Mouse (Mus musculus): ENCODE measurements around the gene Rtn4rl2. TPM values are rescaled to one million over a fixed set of nuclear protein-coding genes. Genes with fewer than 3 reads are reported as not detected.
A peak's percentile ranks its signal among the peaks of the same experiment; 100 is the strongest.

Rtn4rl2 gene
- polyA plus RNA-seq, 1 experiment from 2014 or later = 0.91 TPM

DNA sequence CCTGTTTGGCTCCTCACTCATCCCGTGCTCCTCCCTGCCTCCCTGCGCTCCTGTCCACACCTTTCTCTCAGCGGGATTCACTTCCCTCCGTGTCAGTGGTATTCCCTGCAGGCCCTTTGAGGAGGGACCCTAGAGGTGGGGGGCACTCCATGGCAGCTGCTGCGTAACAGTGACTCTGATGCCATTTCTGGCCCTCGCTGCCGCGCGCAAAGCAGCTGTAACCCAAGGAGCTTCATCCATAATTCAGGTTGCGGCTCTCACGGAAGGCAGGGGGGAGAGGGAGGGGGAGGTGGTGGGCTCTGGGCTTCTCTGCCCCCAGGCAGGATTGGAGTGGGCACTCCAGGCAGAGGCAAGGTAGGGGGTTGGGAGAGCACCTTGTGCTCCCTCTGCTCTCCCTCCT is 3.0 kb downstream of the Rtn4rl2 start:
- Histone ChIP-seq H3K27me3 (replicated peaks) (peaks cover 65% of the 10 kb centered on the region), H3K36me3 (no peaks in the 10 kb centered on the region)

DNA sequence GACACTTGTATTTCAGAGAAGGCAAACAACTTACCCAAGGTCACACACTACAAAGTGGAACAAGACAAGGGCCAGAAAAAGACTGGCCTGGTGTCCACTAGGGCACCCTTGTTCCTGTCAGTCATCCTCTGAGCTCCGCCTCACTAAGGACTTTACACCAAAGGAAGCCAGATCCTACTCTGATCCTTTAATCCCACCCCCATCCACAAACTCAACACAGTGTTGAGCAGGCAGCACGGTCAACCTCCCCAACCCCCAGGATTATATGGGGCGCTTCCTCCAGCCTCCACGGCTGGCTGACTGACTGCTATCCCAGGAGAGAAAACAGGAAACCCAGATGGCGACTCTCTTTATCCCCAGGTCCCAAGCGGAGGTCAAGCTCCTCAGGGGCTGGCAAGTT is 3.4 kb downstream of the Rtn4rl2 start:
- H3K9ac ChIP-seq = no peak overlapping the region
- ATAC-seq (ENCODE audit: insufficient read depth, low FRiP score, low read depth) = peak; percentile 24; the same call in 1 of the 2 replicates
- no peaks in the 10 kb centered on the region for H3K36me3 ChIP-seq
- H3K9me3 ChIP-seq = no peaks in the 10 kb centered on the region
- peaks cover 17% of the 10 kb centered on the region for H3K4me1 ChIP-seq
- H3K4me3 ChIP-seq (replicated peaks) = no peak overlapping the region; the same call in 1 of the 2 replicates
- WGBS = 7% methylated on average over 6 of the region's 6 CpGs
- H3K27ac ChIP-seq = no peak overlapping the region
- peaks cover 63% of the 10 kb centered on the region for H3K27me3 ChIP-seq (replicated peaks)
- peak overlapping the region; percentile 36 for H3K4me2 ChIP-seq

More for the DNA sequence above, 3.0 kb downstream of the Rtn4rl2 start:
- ATAC-seq (ENCODE audit: insufficient read depth, low FRiP score, low read depth) = no peak
- 14% methylated on average over 10 of the region's 11 CpGs for WGBS
- no peak overlapping the region for H3K27ac ChIP-seq
- peak overlapping the region; percentile 36; the same call in 1 of the 2 replicates for H3K4me2 ChIP-seq
- no peaks in the 10 kb centered on the region for H3K9me3 ChIP-seq
- H3K4me3 ChIP-seq (replicated peaks) = no peak overlapping the region
- no peak overlapping the region for H3K9ac ChIP-seq
- H3K4me1 ChIP-seq = peaks cover 17% of the 10 kb centered on the region

DNA sequence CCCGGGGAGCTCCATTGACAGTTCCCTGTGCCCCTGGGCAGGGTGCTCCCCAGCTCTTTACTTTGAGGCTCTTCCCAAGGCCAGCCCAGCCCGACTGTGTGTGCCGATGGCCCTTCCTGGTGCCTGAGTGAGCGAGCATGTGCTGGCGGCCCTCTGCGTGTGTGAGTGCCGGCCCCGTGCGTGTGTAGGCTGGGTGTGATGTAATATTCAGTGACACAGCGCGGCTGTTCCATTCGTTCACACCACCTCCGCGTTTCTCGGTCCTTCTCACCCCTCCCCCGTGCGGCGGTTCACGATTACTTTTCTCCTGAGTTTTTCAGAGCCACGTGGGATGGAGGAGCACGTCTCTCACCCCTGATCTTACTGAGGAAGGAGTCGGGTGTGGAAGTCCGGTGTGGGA is 3.9 kb downstream of the Rtn4rl2 start:
- H3K36me3 ChIP-seq = no peaks in the 10 kb centered on the region
- H3K9ac ChIP-seq = no peak overlapping the region
- peaks cover 58% of the 10 kb centered on the region for H3K27me3 ChIP-seq (replicated peaks)
- H3K4me3 ChIP-seq (replicated peaks) = peak overlapping the region; percentile 0; the same call in 1 of the 2 replicates
- WGBS = 5% methylated on average over 23 of the region's 23 CpGs
- no peak; the same call in 1 of the 2 replicates for ATAC-seq (ENCODE audit: insufficient read depth, low FRiP score, low read depth)
- peaks cover 12% of the 10 kb centered on the region for H3K4me1 ChIP-seq
- H3K27ac ChIP-seq = no peak overlapping the region
- no peaks in the 10 kb centered on the region for H3K9me3 ChIP-seq
- peak overlapping the region; percentile 36 for H3K4me2 ChIP-seq

DNA sequence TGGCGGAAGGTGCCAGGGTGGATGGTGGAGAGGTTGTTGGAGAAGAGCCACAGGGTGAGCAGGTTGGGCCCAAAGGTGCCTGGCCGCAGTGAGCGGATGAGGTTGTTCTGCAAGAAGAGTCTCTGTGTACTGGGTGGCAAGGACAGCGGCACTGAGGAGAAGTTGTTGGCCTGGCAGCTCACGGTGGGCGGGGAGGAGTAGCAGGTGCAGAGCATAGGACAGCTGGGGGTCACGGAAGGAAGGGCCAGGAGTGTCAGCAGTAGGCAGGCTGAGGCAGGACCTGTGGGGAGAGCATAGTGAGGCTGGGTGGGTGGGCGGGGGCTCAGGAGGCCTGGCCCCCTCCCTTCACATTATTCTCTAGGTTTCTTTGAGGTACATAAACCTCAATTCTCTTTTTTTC is 5.9 kb downstream of the Rtn4rl2 start:
- WGBS = 75% methylated on average over 8 of the region's 8 CpGs
- no peak overlapping the region for H3K4me2 ChIP-seq
- no peaks in the 10 kb centered on the region for H3K9me3 ChIP-seq
- H3K36me3 ChIP-seq = no peaks in the 10 kb centered on the region
- H3K4me3 ChIP-seq (replicated peaks) = no peak overlapping the region
- H3K4me1 ChIP-seq = peaks cover 3% of the 10 kb centered on the region
- peaks cover 50% of the 10 kb centered on the region for H3K27me3 ChIP-seq (replicated peaks)
- no peak overlapping the region for H3K9ac ChIP-seq
- no peak overlapping the region for H3K27ac ChIP-seq
- ATAC-seq (ENCODE audit: insufficient read depth, low FRiP score, low read depth) = no peak

DNA sequence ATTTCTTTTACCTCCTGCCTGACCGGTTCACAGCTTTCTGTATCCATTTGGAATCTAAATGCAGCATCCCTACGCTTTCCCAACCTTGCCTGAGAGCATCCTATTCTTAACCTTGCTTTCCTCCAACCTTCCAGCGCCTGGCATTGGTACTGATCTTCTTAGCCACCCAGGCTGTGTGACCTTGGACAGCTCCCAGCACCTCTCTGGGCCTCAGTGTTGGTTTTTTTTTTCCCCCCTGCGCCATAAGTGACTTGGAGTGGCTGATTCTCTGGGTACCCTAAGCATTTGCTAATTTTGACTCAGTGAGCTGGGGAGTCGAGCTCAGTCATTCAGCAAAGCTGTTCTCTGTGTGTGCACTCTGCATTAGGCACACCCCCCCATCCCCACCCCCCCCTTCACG is 10.7 kb downstream of the Rtn4rl2 start:
- no peak overlapping the region for H3K4me2 ChIP-seq
- no peak overlapping the region for H3K9ac ChIP-seq
- H3K4me3 ChIP-seq (replicated peaks) = no peak overlapping the region
- peaks cover 51% of the 10 kb centered on the region for H3K27me3 ChIP-seq (replicated peaks)
- peaks cover 12% of the 10 kb centered on the region for H3K4me1 ChIP-seq
- no peaks in the 10 kb centered on the region for H3K36me3 ChIP-seq
- no peak for ATAC-seq (ENCODE audit: insufficient read depth, low FRiP score, low read depth)
- 37% methylated on average over 6 of the region's 6 CpGs for WGBS
- no peak overlapping the region for H3K27ac ChIP-seq
- H3K9me3 ChIP-seq = no peaks in the 10 kb centered on the region

DNA sequence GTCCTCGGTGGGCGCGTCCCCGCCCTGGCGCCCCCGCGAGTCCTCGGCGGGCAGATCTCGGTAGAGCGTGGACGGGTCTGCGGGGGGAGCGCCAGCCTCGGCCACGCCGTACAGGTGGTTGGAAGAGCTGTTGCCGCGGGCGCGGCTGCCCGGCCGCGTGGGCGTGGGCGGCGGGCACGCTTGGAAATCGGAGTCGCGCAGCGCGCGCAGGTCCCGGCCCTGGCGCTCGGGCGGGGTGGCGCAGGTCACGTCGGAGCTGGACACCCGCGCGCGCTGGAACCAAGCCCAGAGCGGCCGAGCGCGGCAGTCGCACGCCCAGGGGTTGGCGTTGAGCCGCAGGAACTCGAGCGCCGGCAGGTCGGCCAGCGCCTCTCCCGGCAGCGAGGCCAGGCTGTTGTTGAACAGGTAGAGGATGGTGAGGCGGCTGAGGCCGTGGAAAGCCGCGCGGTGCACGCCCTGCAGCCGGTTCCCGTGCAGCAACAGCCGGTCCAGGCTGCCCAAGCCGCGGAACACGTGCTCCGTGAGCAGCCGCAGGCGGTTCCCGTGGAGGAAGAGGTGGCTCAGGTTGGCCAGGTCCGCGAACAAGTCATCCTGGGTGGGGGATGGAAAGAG is 14.3 kb downstream of the Rtn4rl2 start:
- H3K27ac ChIP-seq = no peak overlapping the region
- H3K9me3 ChIP-seq = no peaks in the 10 kb centered on the region
- H3K4me2 ChIP-seq = peak overlapping the region; percentile 97
- 2% methylated on average over 78 of the region's 78 CpGs for WGBS
- no peak; the same call in 1 of the 2 replicates for ATAC-seq (ENCODE audit: insufficient read depth, low FRiP score, low read depth)
- peak overlapping the region; percentile 49 for H3K4me3 ChIP-seq (replicated peaks)
- H3K4me1 ChIP-seq = peaks cover 12% of the 10 kb centered on the region
- no peaks in the 10 kb centered on the region for H3K36me3 ChIP-seq
- no peak overlapping the region for H3K9ac ChIP-seq
- H3K27me3 ChIP-seq (replicated peaks) = peaks cover 84% of the 10 kb centered on the region

DNA sequence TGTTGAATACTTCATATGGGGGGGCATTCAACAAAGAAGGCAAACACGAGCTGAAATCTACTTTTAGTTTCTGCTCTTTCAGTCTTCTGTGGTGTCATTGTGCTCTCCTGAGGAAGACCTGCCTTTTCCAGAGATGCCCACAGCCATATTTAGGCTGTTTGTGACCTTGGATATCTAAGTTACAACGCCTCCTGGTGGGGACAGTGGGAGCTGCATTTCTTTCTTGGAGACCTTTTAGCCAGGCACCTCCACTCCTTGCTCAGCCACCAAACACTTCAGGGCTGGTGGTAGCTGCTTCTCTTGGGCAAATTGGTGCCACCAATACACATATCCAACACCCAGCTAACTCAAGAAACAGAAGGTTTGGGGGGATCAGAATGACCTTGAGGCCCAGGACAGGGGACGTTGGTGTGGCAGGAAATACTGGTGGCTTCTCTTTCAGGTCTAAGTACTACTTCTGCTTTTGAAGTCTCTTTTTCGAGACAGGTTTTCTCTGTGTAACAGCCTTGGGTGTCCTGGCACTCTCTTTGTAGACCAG is 15.8 kb downstream of the Rtn4rl2 start:
- no peak overlapping the region for H3K4me2 ChIP-seq
- H3K36me3 ChIP-seq = no peaks in the 10 kb centered on the region
- peaks cover 19% of the 10 kb centered on the region for H3K4me1 ChIP-seq
- ATAC-seq (ENCODE audit: insufficient read depth, low FRiP score, low read depth) = no peak
- no peaks in the 10 kb centered on the region for H3K9me3 ChIP-seq
- H3K4me3 ChIP-seq (replicated peaks) = no peak overlapping the region
- no peak overlapping the region for H3K9ac ChIP-seq
- WGBS = 64% methylated on average over 4 of the region's 4 CpGs
- peaks cover 88% of the 10 kb centered on the region for H3K27me3 ChIP-seq (replicated peaks)
- H3K27ac ChIP-seq = no peak overlapping the region

DNA sequence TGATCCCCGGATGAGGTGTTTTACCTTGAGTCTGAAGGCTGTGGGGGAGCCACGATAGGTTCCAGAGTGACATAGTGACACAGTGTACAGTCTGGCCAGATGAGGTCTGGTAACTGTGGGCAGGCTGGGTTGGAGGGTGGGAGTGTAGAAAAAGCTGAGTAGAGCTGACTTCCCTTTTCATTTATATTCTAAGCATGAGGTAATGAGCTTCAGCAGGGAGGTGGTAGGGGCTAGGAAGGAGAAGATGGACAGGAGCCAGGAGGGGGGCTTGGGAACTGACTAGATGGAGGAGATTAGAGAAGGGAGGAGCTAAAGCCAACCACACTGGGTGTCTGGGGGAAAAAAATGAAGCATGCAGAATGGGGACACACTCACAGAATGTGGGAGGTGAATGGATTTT is 17.5 kb downstream of the Rtn4rl2 start:
- WGBS = 63% methylated on average over 2 of the region's 2 CpGs
- no peak overlapping the region for H3K4me2 ChIP-seq
- no peaks in the 10 kb centered on the region for H3K36me3 ChIP-seq
- no peaks in the 10 kb centered on the region for H3K9me3 ChIP-seq
- H3K27ac ChIP-seq = no peak overlapping the region
- peaks cover 78% of the 10 kb centered on the region for H3K27me3 ChIP-seq (replicated peaks)
- no peak overlapping the region for H3K4me3 ChIP-seq (replicated peaks)
- peaks cover 20% of the 10 kb centered on the region for H3K4me1 ChIP-seq
- no peak overlapping the region for H3K9ac ChIP-seq
- no peak for ATAC-seq (ENCODE audit: insufficient read depth, low FRiP score, low read depth)

DNA sequence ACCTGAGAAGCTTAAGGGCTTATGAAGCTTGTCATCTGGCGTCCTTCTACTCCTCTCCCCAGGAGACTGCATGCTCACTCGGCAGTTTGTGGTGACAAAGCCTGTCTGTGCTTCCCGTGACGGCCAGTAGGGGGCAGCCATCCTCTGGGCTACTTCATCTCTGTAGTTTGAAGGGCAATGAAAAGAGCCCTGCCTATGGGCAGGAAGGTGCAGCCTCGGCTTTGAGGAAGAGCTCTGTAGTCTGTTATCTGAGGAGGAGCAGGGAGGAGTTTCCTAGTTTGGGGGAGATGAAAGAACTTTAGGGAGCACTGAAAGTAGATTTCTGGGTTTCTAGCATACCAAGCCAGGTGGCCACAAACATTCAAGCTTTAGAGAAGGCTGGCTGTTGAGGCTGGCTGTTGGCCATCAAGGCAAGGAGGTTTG is 18.0 kb downstream of the Rtn4rl2 start:
- WGBS = 12% methylated on average over 5 of the region's 5 CpGs
- H3K27me3 ChIP-seq (replicated peaks) = peaks cover 73% of the 10 kb centered on the region
- ATAC-seq (ENCODE audit: insufficient read depth, low FRiP score, low read depth) = no peak
- H3K4me1 ChIP-seq = peaks cover 20% of the 10 kb centered on the region
- no peak overlapping the region for H3K4me2 ChIP-seq
- no peak overlapping the region for H3K4me3 ChIP-seq (replicated peaks)
- no peaks in the 10 kb centered on the region for H3K36me3 ChIP-seq
- H3K27ac ChIP-seq = no peak overlapping the region
- no peak overlapping the region for H3K9ac ChIP-seq
- no peaks in the 10 kb centered on the region for H3K9me3 ChIP-seq

DNA sequence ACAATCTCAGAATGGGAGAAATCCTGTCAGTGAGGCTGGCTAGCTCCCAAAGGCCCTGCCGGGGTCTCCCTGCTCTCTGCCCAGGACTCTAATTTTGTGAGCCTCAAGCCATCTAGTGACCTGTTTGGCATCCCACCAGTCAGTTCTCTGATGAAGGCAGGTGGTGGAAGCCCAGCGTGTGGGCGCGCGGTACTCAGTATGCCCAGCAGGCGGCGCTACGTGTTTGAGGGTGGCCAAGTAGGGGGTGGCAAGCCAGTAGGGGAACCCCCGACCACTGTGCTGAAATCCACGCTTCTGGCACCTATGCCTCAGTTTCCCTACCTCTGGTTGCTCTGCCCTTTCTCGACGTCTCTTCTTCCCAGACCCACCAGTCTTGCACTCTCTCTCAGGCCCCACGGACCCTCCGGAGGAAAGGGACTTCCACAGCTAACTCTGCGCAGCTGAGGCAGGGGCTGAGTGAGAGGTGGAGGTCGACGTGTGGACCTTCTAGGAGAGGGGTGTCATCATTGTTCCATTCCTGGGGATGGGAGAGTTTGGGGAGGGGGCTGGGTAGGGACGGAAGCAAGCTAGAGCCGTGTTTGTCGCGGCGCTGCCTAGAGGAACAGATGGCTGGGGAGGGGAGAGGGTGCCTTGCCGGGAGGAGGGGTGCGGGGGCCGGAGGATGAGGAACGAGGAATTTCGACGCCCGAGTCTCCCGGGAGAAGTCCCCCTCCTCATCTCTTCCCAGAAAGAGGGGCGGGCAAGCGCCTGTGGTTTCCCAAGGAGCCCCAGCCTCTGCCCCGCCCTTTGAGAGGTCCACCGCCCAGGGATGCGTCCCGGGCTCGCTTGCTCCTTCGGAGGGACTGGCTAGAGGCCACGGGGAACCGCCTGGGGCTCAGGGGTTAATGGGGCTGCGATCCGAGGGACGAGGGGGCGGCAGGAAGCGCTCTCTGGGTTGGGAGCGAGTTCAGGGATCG is 20.6 kb downstream of the Rtn4rl2 start:
- peak overlapping the region; percentile 76 for H3K4me2 ChIP-seq
- ATAC-seq (ENCODE audit: insufficient read depth, low FRiP score, low read depth) = no peak; the same call in 1 of the 2 replicates
- H3K9me3 ChIP-seq = no peaks in the 10 kb centered on the region
- H3K27ac ChIP-seq = no peak overlapping the region
- H3K4me1 ChIP-seq = peaks cover 8% of the 10 kb centered on the region
- peak overlapping the region; percentile 36 for H3K4me3 ChIP-seq (replicated peaks)
- H3K9ac ChIP-seq = no peak overlapping the region
- 2% methylated on average over 47 of the region's 47 CpGs for WGBS
- H3K36me3 ChIP-seq = peaks cover 2% of the 10 kb centered on the region; the same call in 1 of the 2 replicates
- peaks cover 48% of the 10 kb centered on the region for H3K27me3 ChIP-seq (replicated peaks)

DNA sequence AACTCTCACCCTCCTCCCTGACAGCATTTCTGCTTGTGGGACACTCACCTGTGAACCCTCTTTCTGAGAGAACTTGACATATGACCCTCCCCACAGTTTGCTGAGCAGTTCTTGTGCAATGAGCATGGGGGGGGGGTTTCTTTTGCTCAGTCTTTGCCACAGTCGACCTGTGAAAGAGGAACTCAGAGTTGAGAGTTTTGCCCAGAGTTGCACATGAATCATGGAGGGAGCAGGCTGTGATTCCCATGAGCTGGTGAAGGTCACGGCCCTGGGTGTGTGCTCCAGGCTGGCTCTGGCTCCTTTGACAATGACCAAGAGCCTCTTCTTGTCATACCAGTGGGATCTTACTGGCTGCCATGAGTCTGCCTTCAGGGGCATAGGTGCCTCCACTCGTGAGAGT is 24.3 kb downstream of the Rtn4rl2 start:
- peaks cover 8% of the 10 kb centered on the region for H3K4me1 ChIP-seq
- no peak overlapping the region for H3K4me3 ChIP-seq (replicated peaks)
- peaks cover 15% of the 10 kb centered on the region; the same call in 1 of the 2 replicates for H3K27me3 ChIP-seq (replicated peaks)
- WGBS = 78% methylated on average over 3 of the region's 3 CpGs
- ATAC-seq (ENCODE audit: insufficient read depth, low FRiP score, low read depth) = no peak
- peaks cover 20% of the 10 kb centered on the region for H3K36me3 ChIP-seq
- no peak overlapping the region for H3K27ac ChIP-seq
- H3K4me2 ChIP-seq = no peak overlapping the region
- H3K9me3 ChIP-seq = no peaks in the 10 kb centered on the region
- no peak overlapping the region for H3K9ac ChIP-seq

DNA sequence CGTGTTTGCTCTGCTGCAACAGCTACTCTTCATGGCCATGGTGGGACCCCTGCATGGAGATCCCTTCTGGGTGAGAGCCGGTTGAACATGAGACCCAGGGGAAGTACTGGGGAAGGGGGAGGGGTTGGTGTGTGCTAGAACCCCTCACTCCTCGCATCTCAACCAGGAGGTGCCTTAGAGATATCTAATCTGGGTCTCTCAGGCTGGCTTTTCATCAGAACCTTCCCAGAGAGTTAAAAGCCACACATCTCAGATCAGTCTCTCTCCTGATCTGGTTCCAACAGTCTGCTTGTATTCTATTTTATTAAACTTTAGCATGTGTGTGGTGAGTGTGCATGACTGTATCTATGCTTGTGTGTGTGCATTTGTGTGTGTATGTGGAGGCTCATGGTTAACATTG is 25.1 kb downstream of the Rtn4rl2 start:
- Histone ChIP-seq H3K9ac (no peak overlapping the region), H3K36me3 (peaks cover 24% of the 10 kb centered on the region), H3K27me3 (replicated peaks) (0 out of 2 replicates have a peak, but pooled peaks cover 7% of the 10 kb centered on the region), H3K27ac (no peak overlapping the region), H3K4me3 (replicated peaks) (no peak overlapping the region), H3K9me3 (no peaks in the 10 kb centered on the region), H3K4me1 (peaks cover 8% of the 10 kb centered on the region), H3K4me2 (no peak overlapping the region)
- ATAC-seq (ENCODE audit: insufficient read depth, low FRiP score, low read depth) = no peak
- 72% methylated on average over 3 of the region's 3 CpGs for WGBS

Measured in stomach, embryonic 15.5 days (tissue).